In the genomic region with DNA sequence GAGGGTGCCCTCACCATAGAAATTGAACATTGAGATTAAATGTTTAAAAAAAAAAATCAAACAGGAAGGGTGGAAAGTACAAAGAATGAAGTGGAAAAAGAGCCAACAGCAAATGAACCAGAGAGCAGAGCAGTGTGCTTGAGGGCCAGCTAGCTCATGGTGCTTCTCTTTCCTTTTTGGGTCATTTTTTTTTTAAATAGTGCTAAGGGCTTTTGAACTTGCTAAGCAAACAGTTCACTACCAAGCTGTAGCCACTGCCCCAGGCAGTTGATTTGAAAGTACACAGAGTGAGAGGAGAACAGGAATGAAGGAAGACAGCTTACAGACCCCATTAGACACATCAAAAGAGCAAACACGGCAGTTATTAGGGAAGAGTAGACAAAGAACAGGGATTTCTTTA, we compare ENCODE assay signal across 28 mouse cellular contexts. TPM values are rescaled to one million over a fixed set of nuclear protein-coding genes. Genes with fewer than 3 reads are reported as not detected.
"Had no signal": no experiment of that assay in that cellular context is flagged by ENCODE, and none has a peak within 500 bp of the region (broad histone marks: within the 10 kb centered on the region; RNA-seq: fewer than 3 reads in every experiment).

No protein-coding gene starts in this region.

- H3K4me3 ChIP-seq: intestine, embryonic 15.5 days; kidney, embryonic 15.5 days; left cerebral cortex, adult 2 months; limb, embryonic 12.5 days; limb, embryonic 15.5 days; liver, embryonic 13.5 days; megakaryocyte, embryonic 14.5 days had no signal

- H3K4me1 ChIP-seq: intestine, embryonic 15.5 days; kidney, embryonic 15.5 days; limb, embryonic 15.5 days; liver, embryonic 13.5 days; megakaryocyte, embryonic 14.5 days had no signal

- H3K27ac ChIP-seq: intestine, embryonic 15.5 days; kidney, embryonic 15.5 days; left cerebral cortex, adult 2 months; limb, embryonic 12.5 days; limb, embryonic 15.5 days; liver, embryonic 13.5 days had no signal

- DNase-seq: kidney, adult 11 months; kidney, adult 8-10 months; kidney, postnatal 10 days; kidney, postnatal 36 days; layer of hippocampus, postnatal 36 days; left cerebral cortex, postnatal 4 days; liver, embryonic 13.5 days; midbrain, embryonic 14.5 days; thymus, adult 18-20 months; thymus, postnatal 36 days had no signal

- H3K4me2 ChIP-seq: intestine, embryonic 15.5 days; kidney, embryonic 15.5 days; limb, embryonic 12.5 days; limb, embryonic 15.5 days; liver, embryonic 13.5 days; midbrain, embryonic 11.5 days had no signal

- H3K9ac ChIP-seq: intestine, embryonic 15.5 days; kidney, embryonic 15.5 days; limb, embryonic 12.5 days; limb, embryonic 15.5 days; liver, embryonic 13.5 days had no signal

- H3K36me3 ChIP-seq: intestine, embryonic 15.5 days; kidney, embryonic 15.5 days; limb, embryonic 12.5 days; limb, embryonic 15.5 days; liver, embryonic 13.5 days had no signal

- H3K9me3 ChIP-seq: intestine, embryonic 15.5 days; kidney, embryonic 15.5 days; limb, embryonic 12.5 days; limb, embryonic 15.5 days; liver, embryonic 13.5 days had no signal

- ATAC-seq: intestine, embryonic 15.5 days had no signal

- H3K27me3 ChIP-seq: intestine, embryonic 15.5 days; kidney, embryonic 15.5 days; limb, embryonic 12.5 days; limb, embryonic 15.5 days; liver, embryonic 13.5 days; megakaryocyte, embryonic 14.5 days had no signal

RNA-seq across cellular contexts. Expression of a gene that starts 4.9 kb away (rescaled TPM):
- total RNA-seq: layer of hippocampus, adult 8-10 months; layer of hippocampus, postnatal 10 days; layer of hippocampus, postnatal 36 days; left cerebral cortex, postnatal 4 days; midbrain, postnatal 0 days had no signal
- polyA plus RNA-seq: intestine, embryonic 15.5 days; kidney, embryonic 15.5 days; limb, embryonic 12.5 days; limb, embryonic 15.5 days; liver, embryonic 13.5 days; liver, embryonic 16.5 days; midbrain, embryonic 11.5 days; midbrain, embryonic 14.5 days; midbrain, postnatal 0 days; neural tube, embryonic 11.5 days; neural tube, embryonic 14.5 days; spleen, adult 2 months; stomach, embryonic 16.5 days; urinary bladder, adult 2 months had no signal

RNA-seq across cellular contexts. Expression of a gene that starts 36.7 kb away (rescaled TPM):
- total RNA-seq: layer of hippocampus, adult 8-10 months; layer of hippocampus, postnatal 10 days; layer of hippocampus, postnatal 36 days; left cerebral cortex, adult 2 months; left cerebral cortex, postnatal 14 days; left cerebral cortex, postnatal 4 days; midbrain, postnatal 0 days had no signal
- polyA plus RNA-seq: kidney, embryonic 15.5 days; limb, embryonic 12.5 days; limb, embryonic 15.5 days; liver, embryonic 13.5 days; liver, embryonic 16.5 days; midbrain, embryonic 11.5 days; midbrain, embryonic 14.5 days; midbrain, postnatal 0 days; neural tube, embryonic 11.5 days; neural tube, embryonic 14.5 days; spleen, adult 2 months; testis, adult 2 months; urinary bladder, adult 2 months had no signal
